Mouse (Mus musculus): Measurements from ENCODE around the gene Cyp4f16. TPM values are rescaled to one million over a fixed set of nuclear protein-coding genes. Genes with fewer than 3 reads are reported as not detected.
A peak's percentile ranks its signal among the peaks of the same experiment; 100 is the strongest.
"Not testable (repeated sequence)": the region's sequence is repeated elsewhere in the genome, so short reads cannot be mapped to it uniquely, and the experiment has no call there.

Gene Cyp4f16
- 20.9 TPM for polyA plus RNA-seq (2021)

GRCm38 (mm10) chr17:32536051-32536866, at the start of gene Cyp4f16:
Gene Cyp4f16, plus strand, starts transcription at chr17:32536558.
- H3K27me3 ChIP-seq, CTCF ChIA-PET, POLR2A ChIA-PET: not testable (repeated sequence)
- DNase-seq (ENCODE audit: low read depth, low spot score), result peak; percentile 12
- in situ Hi-C loops (cut with MboI; ENCODE audit: low pct_unique_long_range_greater_than_20kb), result loop anchor here (5.0 kb wide), 1 partner anchor 86 kb away; the partner anchor contains the start of gene Cyp4f37
- peak; percentile 94 for ATAC-seq

- no peak for ATAC-seq
- no peak for DNase-seq (ENCODE audit: low read depth, low spot score)
- POLR2A ChIA-PET, result no interaction called here
- CTCF ChIA-PET, result no interaction called here
- no peak for TF ChIP-seq CTCF (IDR thresholded peaks at IDR 0.05)
- H3K27me3 ChIP-seq, result peaks cover 16% of the 10 kb centered on the region
- in situ Hi-C loops (cut with MboI; ENCODE audit: low pct_unique_long_range_greater_than_20kb), result loop anchor here (25.0 kb wide), 2 partner anchors 355 to 805 kb away; partner anchors contain the start of gene Cryaa
These were observed 43.9 kb upstream of the Cyp4f16 start for GRCm38 (mm10) chr17:32492349-32492980.

GRCm38 (mm10) chr17:32494601-32495000, 41.8 kb upstream of the Cyp4f16 start:
- DNase-seq (ENCODE audit: low read depth, low spot score), result peak; percentile 10
- ChIA-PET POLR2A (no interaction called here), CTCF (no interaction called here)
- H3K27me3 ChIP-seq, result peaks cover 10% of the 10 kb centered on the region
- no peak for ATAC-seq
- in situ Hi-C loops (cut with MboI; ENCODE audit: low pct_unique_long_range_greater_than_20kb), result loop anchor here (25.0 kb wide), 2 partner anchors 357 to 807 kb away; partner anchors contain the start of gene Cryaa
- peak; percentile 82 for TF ChIP-seq CTCF (IDR thresholded peaks at IDR 0.05)

GRCm38 (mm10) chr17:32500511-32500910, 35.8 kb upstream of the Cyp4f16 start:
- H3K27me3 ChIP-seq; in situ Hi-C loops (cut with MboI; ENCODE audit: low pct_unique_long_range_greater_than_20kb); POLR2A ChIA-PET; ATAC-seq; DNase-seq (ENCODE audit: low read depth, low spot score); CTCF ChIA-PET: not testable (repeated sequence)

GRCm38 (mm10) chr17:32501051-32501450, 35.3 kb upstream of the Cyp4f16 start:
- ATAC-seq (no peak), DNase-seq (ENCODE audit: low read depth, low spot score) (peak; percentile 19)
- ChIA-PET POLR2A (no interaction called here), CTCF (no interaction called here)
- TF ChIP-seq CTCF (IDR thresholded peaks at IDR 0.05), result no peak
- peaks cover 10% of the 10 kb centered on the region for H3K27me3 ChIP-seq
- in situ Hi-C loops (cut with MboI; ENCODE audit: low pct_unique_long_range_greater_than_20kb), result no loop called here

GRCm38 (mm10) chr17:32503111-32503510, 33.2 kb upstream of the Cyp4f16 start:
- ChIA-PET POLR2A (interaction anchor here (1.0 kb wide), 1 partner anchor 155 kb away, joined by 3 read pairs; the partner anchor contains the start of gene Cyp4f40), CTCF (interaction anchor here (1.0 kb wide), 1 partner anchor 25 kb away, joined by 3 read pairs; no protein-coding TSS in a partner anchor)
- TF ChIP-seq CTCF (IDR thresholded peaks at IDR 0.05), result no peak
- DNase-seq (ENCODE audit: low read depth, low spot score), result no peak
- no peak for ATAC-seq
- H3K27me3 ChIP-seq, result peaks cover 13% of the 10 kb centered on the region
- in situ Hi-C loops (cut with MboI; ENCODE audit: low pct_unique_long_range_greater_than_20kb), result no loop called here

GRCm38 (mm10) chr17:32505851-32506728, 30.3 kb upstream of the Cyp4f16 start, which contains the start of gene Cyp4f17:
Gene Cyp4f17, plus strand, starts transcription at chr17:32506050.
- H3K27me3 ChIP-seq, result peaks cover 22% of the 10 kb centered on the region
- ATAC-seq (no peak), DNase-seq (ENCODE audit: low read depth, low spot score) (no peak)
- CTCF ChIA-PET, result no interaction called here
- POLR2A ChIA-PET, result no interaction called here
- no peak for TF ChIP-seq CTCF (IDR thresholded peaks at IDR 0.05)
- in situ Hi-C loops (cut with MboI; ENCODE audit: low pct_unique_long_range_greater_than_20kb), result no loop called here

- ChIA-PET CTCF (no interaction called here), POLR2A (no interaction called here)
- no peak for TF ChIP-seq CTCF (IDR thresholded peaks at IDR 0.05)
- in situ Hi-C loops (cut with MboI; ENCODE audit: low pct_unique_long_range_greater_than_20kb), result no loop called here
- H3K27me3 ChIP-seq, result peaks cover 23% of the 10 kb centered on the region
- DNase-seq (ENCODE audit: low read depth, low spot score), result no peak
- ATAC-seq, result no peak
These were observed 29.6 kb upstream of the Cyp4f16 start for GRCm38 (mm10) chr17:32506729-32507245.

- ATAC-seq (no peak), DNase-seq (ENCODE audit: low read depth, low spot score) (no peak)
- in situ Hi-C loops (cut with MboI; ENCODE audit: low pct_unique_long_range_greater_than_20kb), result no loop called here
- H3K27me3 ChIP-seq, result peaks cover 40% of the 10 kb centered on the region
- ChIA-PET CTCF (no interaction called here), POLR2A (no interaction called here)
- TF ChIP-seq CTCF (IDR thresholded peaks at IDR 0.05), result no peak
These were observed 20.2 kb upstream of the Cyp4f16 start for GRCm38 (mm10) chr17:32516126-32516525.

- ChIA-PET CTCF (interaction anchor here (0.6 kb wide), 1 partner anchor 158 kb away, joined by 3 read pairs; no protein-coding TSS in a partner anchor), POLR2A (no interaction called here)
- in situ Hi-C loops (cut with MboI; ENCODE audit: low pct_unique_long_range_greater_than_20kb), result no loop called here
- peaks cover 33% of the 10 kb centered on the region for H3K27me3 ChIP-seq
- no peak for DNase-seq (ENCODE audit: low read depth, low spot score)
- TF ChIP-seq CTCF (IDR thresholded peaks at IDR 0.05), result no peak
- ATAC-seq, result no peak
These were observed 14.4 kb upstream of the Cyp4f16 start for GRCm38 (mm10) chr17:32521981-32522380.

Data from Patski (cell line).